Mouse (Mus musculus) embryonic facial prominence, embryonic 14.5 days (tissue): ENCODE data around the gene Nek8. TPM values are rescaled to one million over a fixed set of nuclear protein-coding genes. Genes with fewer than 3 reads are reported as not detected.

Experiments used
- ATAC-seq: fragments of 200-750 bp; cut with Nextera tagmentation; 2 replicates; pipeline ENCODE4 v1.8.0; 2017; ENCODE audit warnings: low read depth, moderate number of reproducible peaks, moderate TSS enrichment
- DNase-seq: peaks from one replicate; pipeline ENCODE4 v3.0.0-alpha.2; 2015; ENCODE audit warnings: low spot score
- H3K27ac ChIP-seq: fragments of 300-500 bp; sonication (generic); replicated peaks from 2 replicates; pipeline ENCODE4 v1.5.1; 2014; ENCODE audit warnings: low read depth, mild to moderate bottlenecking, low read length, moderate library complexity
- H3K27me3 ChIP-seq: fragments of 300-500 bp; sonication (generic); replicated peaks from 2 replicates; pipeline ENCODE4 v1.6.1; 2014; ENCODE audit warnings: low read length; ENCODE audit not compliant: control insufficient read depth, insufficient read depth
- H3K36me3 ChIP-seq: fragments of 300-500 bp; sonication (generic); 2 replicates; pipeline ENCODE4 v1.6.1; 2014; ENCODE audit warnings: low read length, mixed read lengths; ENCODE audit not compliant: control insufficient read depth, insufficient read depth
- H3K4me1 ChIP-seq: fragments of 300-500 bp; sonication (generic); 2 replicates; pipeline ENCODE4 v1.6.1; 2014; ENCODE audit warnings: antibody characterized with exemption, low read length; ENCODE audit not compliant: control insufficient read depth, insufficient read depth
- H3K4me2 ChIP-seq: fragments of 300-500 bp; sonication (generic); 2 replicates; pipeline ENCODE4 v1.6.1; 2014; ENCODE audit warnings: low read depth, mild to moderate bottlenecking, low read length, moderate library complexity, mixed read lengths
- H3K4me3 ChIP-seq: fragments of 300-500 bp; sonication (generic); 2 replicates; pipeline ENCODE4 v1.5.1; 2014; ENCODE audit warnings: low read depth, mild to moderate bottlenecking, low read length
- H3K9ac ChIP-seq: fragments of 300-500 bp; sonication (generic); 2 replicates; pipeline ENCODE4 v1.6.1; 2014; ENCODE audit warnings: low read depth, mild to moderate bottlenecking, low read length, moderate library complexity, mixed read lengths
- H3K9me3 ChIP-seq: fragments of 300-500 bp; sonication (generic); 2 replicates; pipeline ENCODE4 v1.6.1; 2016; ENCODE audit warnings: low read length; ENCODE audit not compliant: control insufficient read depth
- WGBS: fragments of 180-500 bp; shearing (Covaris S2); extraction: QIAGEN DNeasy Blood & Tissue Kit; methylation state at CpG from one replicate; pipeline ENCODE4 v1.1.7; 2014; 5-methylcytosine and 5-hydroxymethylcytosine counted together
- polyA plus RNA-seq: library from polyadenylated mRNA; unstranded; fragments of >200 nt; fragmentation: Nextera tagmentation; extraction: Ambion mirVana; gene quantifications from 2 replicates; pipeline ENCODE4 v1.2.1, GENCODE M21; 2014

Nek8 gene
- polyA plus RNA-seq, 1 experiment from 2014 or later: 10.8 TPM

- Histone ChIP-seq H3K27ac (no peak overlapping the region), H3K9ac (no peak overlapping the region), H3K27me3 (no peaks in the 10 kb centered on the region), H3K36me3 (peaks cover 3% of the 10 kb centered on the region), H3K4me3 (no peak overlapping the region), H3K4me2 (no peak overlapping the region), H3K4me1 (0 out of 2 replicates have a peak, but pooled peaks cover 10% of the 10 kb centered on the region), H3K9me3 (no peaks in the 10 kb centered on the region)
- DNase-seq: no peak
- ATAC-seq: no peak
- WGBS: 92% methylated on average over 3 of the region's 3 CpGs
Measured at GRCm38 (mm10) chr11:78174506-78174905, 2.0 kb downstream of the Nek8 start.

- Histone ChIP-seq H3K4me3 (no peak overlapping the region), H3K9ac (no peak overlapping the region), H3K4me2 (no peak overlapping the region), H3K9me3 (no peaks in the 10 kb centered on the region), H3K4me1 (0 out of 2 replicates have a peak, but pooled peaks cover 7% of the 10 kb centered on the region), H3K27ac (no peak overlapping the region), H3K27me3 (no peaks in the 10 kb centered on the region), H3K36me3 (no peaks in the 10 kb centered on the region)
- DNase-seq (no peak), ATAC-seq (no peak)
- 74% methylated on average over 18 of the region's 19 CpGs for whole genome bisulfite sequencing
Measured at GRCm38 (mm10) chr11:78172748-78173383, 3.6 kb downstream of the Nek8 start.

DNA sequence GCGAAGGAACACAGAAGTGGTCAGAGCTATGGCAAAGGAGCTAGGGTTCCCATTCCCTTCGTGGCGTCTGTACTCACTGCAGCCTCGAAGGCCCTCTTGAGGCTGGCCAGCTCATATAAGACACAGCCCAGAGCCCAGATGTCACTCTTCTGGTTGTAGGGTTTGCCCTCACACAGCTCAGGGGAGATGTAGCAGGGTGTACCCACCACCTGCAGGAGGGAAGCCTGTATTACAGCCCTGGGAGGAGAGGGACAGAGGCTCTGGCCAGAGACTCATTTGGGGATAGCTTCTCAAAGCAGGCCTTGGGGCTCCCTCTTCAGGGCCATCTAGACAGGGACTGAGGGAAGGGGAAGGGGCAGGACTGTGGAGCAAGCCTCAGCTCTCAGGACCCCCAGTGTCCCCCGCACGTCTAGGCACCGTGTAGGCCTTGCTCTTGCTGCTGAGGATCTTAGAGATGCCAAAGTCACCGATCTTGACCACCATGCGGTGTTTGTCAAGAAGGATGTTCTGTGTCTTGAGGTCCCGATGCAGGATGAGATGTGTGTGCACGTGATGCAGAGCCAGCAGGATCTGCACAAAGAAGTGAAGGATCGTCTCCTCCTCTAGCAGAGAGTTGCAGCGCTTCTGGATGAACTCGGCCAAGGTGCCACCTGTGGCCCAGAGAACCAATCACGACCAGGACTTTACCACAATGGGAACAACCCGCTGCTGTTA, 4.3 kb downstream of the Nek8 start:
- DNase-seq: no peak
- Histone ChIP-seq H3K27me3 (no peaks in the 10 kb centered on the region), H3K4me2 (no peak overlapping the region), H3K9ac (no peak overlapping the region), H3K36me3 (no peaks in the 10 kb centered on the region), H3K4me3 (no peak overlapping the region), H3K9me3 (no peaks in the 10 kb centered on the region), H3K27ac (no peak overlapping the region), H3K4me1 (0 out of 2 replicates have a peak, but pooled peaks cover 5% of the 10 kb centered on the region)
- 80% methylated on average over 16 of the region's 16 CpGs for WGBS
- ATAC-seq: no peak

GRCm38 (mm10) chr11:78171328-78171727, 5.1 kb downstream of the Nek8 start:
- H3K4me3 ChIP-seq: no peak overlapping the region
- H3K36me3 ChIP-seq: no peaks in the 10 kb centered on the region
- no peaks in the 10 kb centered on the region for H3K27me3 ChIP-seq
- 0 out of 2 replicates have a peak, but pooled peaks cover 4% of the 10 kb centered on the region for H3K4me1 ChIP-seq
- no peak overlapping the region for H3K27ac ChIP-seq
- DNase-seq (no peak), ATAC-seq (no peak)
- no peak overlapping the region for H3K9ac ChIP-seq
- WGBS: 78% methylated on average over 4 of the region's 4 CpGs
- no peak overlapping the region for H3K4me2 ChIP-seq
- H3K9me3 ChIP-seq: no peaks in the 10 kb centered on the region

GRCm38 (mm10) chr11:78170306-78170705, 6.2 kb downstream of the Nek8 start:
- H3K36me3 ChIP-seq: no peaks in the 10 kb centered on the region
- no peaks in the 10 kb centered on the region for H3K9me3 ChIP-seq
- H3K4me3 ChIP-seq: no peak overlapping the region
- DNase-seq: no peak
- H3K9ac ChIP-seq: no peak overlapping the region
- no peaks in the 10 kb centered on the region for H3K27me3 ChIP-seq
- peaks cover 6% of the 10 kb centered on the region; the same call in 1 of the 2 replicates for H3K4me1 ChIP-seq
- no peak overlapping the region for H3K27ac ChIP-seq
- no peak overlapping the region for H3K4me2 ChIP-seq
- 88% methylated on average over 15 of the region's 15 CpGs for WGBS
- no peak for ATAC-seq

GRCm38 (mm10) chr11:78168541-78169468, 7.7 kb downstream of the Nek8 start:
- WGBS: 52% methylated on average over 19 of the region's 19 CpGs
- ATAC-seq (no peak), DNase-seq (no peak)
- H3K9ac ChIP-seq: no peak overlapping the region
- no peaks in the 10 kb centered on the region for H3K27me3 ChIP-seq
- H3K4me2 ChIP-seq: no peak overlapping the region
- no peak overlapping the region for H3K4me3 ChIP-seq
- H3K36me3 ChIP-seq: no peaks in the 10 kb centered on the region
- H3K9me3 ChIP-seq: no peaks in the 10 kb centered on the region
- H3K27ac ChIP-seq: no peak overlapping the region
- peaks cover 6% of the 10 kb centered on the region; the same call in 1 of the 2 replicates for H3K4me1 ChIP-seq

DNA sequence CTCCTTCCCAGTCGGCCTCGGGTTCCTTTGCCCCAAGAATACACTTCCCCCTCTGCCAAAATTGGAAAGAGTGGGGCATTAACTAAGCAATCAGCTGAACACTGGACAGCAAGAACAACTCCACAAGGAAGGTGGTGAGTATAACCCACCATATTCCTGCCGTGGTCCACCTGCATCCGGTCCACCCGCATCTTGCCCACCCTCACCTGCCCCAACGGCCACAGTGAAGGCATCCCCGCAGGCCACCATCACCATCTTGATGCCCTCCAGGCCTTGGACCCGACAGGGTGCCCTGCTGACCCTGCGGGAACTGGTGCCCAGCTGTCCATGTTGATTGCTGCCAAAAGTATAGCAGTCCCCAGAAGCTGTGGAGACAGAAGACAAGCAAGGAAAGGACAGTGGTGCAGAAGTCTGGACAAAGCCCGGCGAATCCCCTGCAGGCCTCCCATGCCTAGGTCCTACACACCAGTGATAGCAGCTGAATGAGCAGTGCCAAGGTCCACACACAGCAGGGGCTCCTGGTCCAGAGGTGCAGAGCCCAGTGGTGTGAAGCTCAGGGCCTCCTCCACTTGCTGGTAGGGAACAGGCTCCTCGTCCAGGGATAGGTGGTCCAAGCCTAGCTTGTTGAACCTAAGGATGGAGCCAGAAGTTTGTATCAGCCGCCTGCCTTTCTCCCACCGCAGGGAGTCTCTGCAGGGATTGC, 9.1 kb downstream of the Nek8 start:
- WGBS: 86% methylated on average over 13 of the region's 14 CpGs
- no peak overlapping the region for H3K9ac ChIP-seq
- no peak overlapping the region for H3K4me2 ChIP-seq
- H3K9me3 ChIP-seq: no peaks in the 10 kb centered on the region
- no peak for DNase-seq
- H3K4me1 ChIP-seq: peaks cover 15% of the 10 kb centered on the region
- no peak for ATAC-seq
- no peaks in the 10 kb centered on the region for H3K27me3 ChIP-seq
- no peak overlapping the region for H3K27ac ChIP-seq
- H3K36me3 ChIP-seq: peaks cover under 1% of the 10 kb centered on the region; the same call in 1 of the 2 replicates
- no peak overlapping the region for H3K4me3 ChIP-seq

GRCm38 (mm10) chr11:78166640-78167039, 9.8 kb downstream of the Nek8 start:
- no peak overlapping the region for H3K27ac ChIP-seq

More at GRCm38 (mm10) chr11:78166640-78167039, 9.8 kb downstream of the Nek8 start:
- no peak overlapping the region for H3K4me3 ChIP-seq
- H3K9me3 ChIP-seq: no peaks in the 10 kb centered on the region
- DNase-seq (no peak), ATAC-seq (no peak)
- 61% methylated on average over 6 of the region's 6 CpGs for WGBS
- peaks cover 20% of the 10 kb centered on the region for H3K4me1 ChIP-seq
- peaks cover 8% of the 10 kb centered on the region; the same call in 1 of the 2 replicates for H3K36me3 ChIP-seq
- no peak overlapping the region for H3K9ac ChIP-seq
- no peaks in the 10 kb centered on the region for H3K27me3 ChIP-seq
- no peak overlapping the region for H3K4me2 ChIP-seq
